Mouse (Mus musculus): ENCODE results near the gene Ppp2r5c. TPM values are rescaled to one million over a fixed set of nuclear protein-coding genes. Genes with fewer than 3 reads are reported as not detected.

Gene Ppp2r5c
- total and polyA plus RNA-seq, 3 experiments, result 72.0 to 100.0 (median 93.9) TPM

DNA sequence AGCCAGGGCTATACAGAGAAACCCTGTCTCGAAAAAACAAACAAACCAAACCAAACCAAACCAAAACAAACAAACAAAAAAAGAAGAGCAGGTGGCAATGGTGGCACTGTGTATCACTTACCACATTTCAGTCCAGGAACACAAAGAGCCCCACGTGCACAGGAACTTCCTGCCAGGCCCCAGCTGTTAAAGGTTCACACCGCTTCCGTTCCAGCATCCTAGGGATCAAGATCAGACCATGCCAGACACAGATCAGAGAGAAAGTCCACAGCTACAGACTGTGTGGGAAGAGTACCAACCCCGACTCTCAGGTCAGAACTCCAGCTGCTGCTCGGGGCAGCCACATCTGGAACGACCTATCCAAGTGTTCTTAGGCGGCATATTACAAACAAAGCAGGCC, 16.8 kb downstream of the Ppp2r5c start:
- TF ChIP-seq POLR2AphosphoS5 (IDR thresholded peaks at IDR 0.05; ENCODE audit: borderline replicate concordance, low read depth, low read length), result no peak
- no peak for TF ChIP-seq ZKSCAN1 (IDR thresholded peaks at IDR 0.05; ENCODE audit: low read depth, low read length)
- no peak for TF ChIP-seq TBP (IDR thresholded peaks at IDR 0.05; ENCODE audit: low read depth, low read length)
- no peak for TF ChIP-seq BHLHE40 (IDR thresholded peaks at IDR 0.05; ENCODE audit: borderline replicate concordance, low read depth, low read length)
- no peak for TF ChIP-seq ZMIZ1 (IDR thresholded peaks at IDR 0.05; ENCODE audit: low read depth, low read length)
- no peak for TF ChIP-seq CTCF (IDR thresholded peaks at IDR 0.05 in 2 of 3, conservative IDR thresholded peaks at IDR 0.05 in 1 of 3; ENCODE audit: control insufficient read depth in 1 of 3, insufficient read depth in 1 of 3, low read depth in 2 of 3, low read length in 3 of 3, poor library complexity in 1 of 3, severe bottlenecking in 1 of 3)
- no peak for TF ChIP-seq MXI1 (IDR thresholded peaks at IDR 0.05; ENCODE audit: low read depth, low read length)
- no peak for TF ChIP-seq USF2 (IDR thresholded peaks at IDR 0.05; ENCODE audit: borderline replicate concordance in 1 of 2, insufficient read depth in 1 of 2, low read depth in 1 of 2, low read length in 2 of 2)
- no peak for TF ChIP-seq SIN3A (IDR thresholded peaks at IDR 0.05; ENCODE audit: low read length)
- TF ChIP-seq SMC3 (IDR thresholded peaks at IDR 0.05; ENCODE audit: low read depth, low read length), result no peak
- TF ChIP-seq JUND (IDR thresholded peaks at IDR 0.05; ENCODE audit: low read depth, low read length), result no peak
- no peaks in the 10 kb centered on the region for H3K27me3 ChIP-seq (ENCODE audit: control insufficient read depth in 1 of 2, insufficient read depth in 2 of 2, low read length in 2 of 2)
- no peak overlapping the region for H3K27ac ChIP-seq (ENCODE audit: control insufficient read depth, low read depth, low read length)
- peaks cover 0 to 6% of the 10 kb centered on the region in 2 experiments; a peak in 2 of 4 replicates for H3K36me3 ChIP-seq (ENCODE audit: control insufficient read depth in 1 of 2, insufficient read depth in 2 of 2, low read length in 2 of 2)
- H3K4me3 ChIP-seq (ENCODE audit: control insufficient read depth in 1 of 2, insufficient read depth in 1 of 2, low read depth in 2 of 2, low read length in 2 of 2), result no peak overlapping the region
- H3K4me1 ChIP-seq (ENCODE audit: control insufficient read depth in 1 of 2, insufficient read depth in 2 of 2, low read length in 2 of 2), result peaks cover 0 to 8% of the 10 kb centered on the region in 2 experiments
- H3K79me2 ChIP-seq (ENCODE audit: control insufficient read depth, insufficient read depth, low read length, poor library complexity), result no peaks in the 10 kb centered on the region
- DNase-seq (ENCODE audit: low read depth, low spot score), result no peak
- H3K9me3 ChIP-seq (replicated peaks; ENCODE audit: insufficient read depth, low read length), result no peaks in the 10 kb centered on the region
- no peak overlapping the region for H3K9ac ChIP-seq (ENCODE audit: control insufficient read depth, low read depth, low read length, poor library complexity, severe bottlenecking)

DNA sequence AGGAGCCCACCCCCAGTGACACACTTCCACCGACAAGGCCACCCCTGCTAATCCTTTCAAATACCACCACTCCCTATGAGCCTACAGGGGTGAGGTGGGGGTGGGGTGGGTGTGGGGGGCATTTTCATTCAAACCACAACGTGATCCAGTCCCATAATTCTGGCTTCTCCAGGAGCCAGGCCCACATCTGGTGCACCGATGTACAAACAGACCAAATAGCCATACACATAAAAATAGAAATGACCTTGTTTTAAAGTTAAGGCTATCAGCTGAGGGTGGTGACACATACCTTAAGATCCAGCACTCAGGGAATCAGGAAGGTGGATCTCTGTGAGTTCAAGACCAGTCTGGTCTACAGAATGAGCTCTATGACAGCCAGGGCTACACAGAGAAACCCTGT, 24.5 kb downstream of the Ppp2r5c start:
- H3K79me2 ChIP-seq (ENCODE audit: control insufficient read depth, insufficient read depth, low read length, poor library complexity), result no peaks in the 10 kb centered on the region
- no peaks in the 10 kb centered on the region; a peak in 1 of 4 replicates for H3K4me1 ChIP-seq (ENCODE audit: control insufficient read depth in 1 of 2, insufficient read depth in 2 of 2, low read length in 2 of 2)
- H3K9ac ChIP-seq (ENCODE audit: control insufficient read depth, low read depth, low read length, poor library complexity, severe bottlenecking), result no peak overlapping the region
- H3K27ac ChIP-seq (ENCODE audit: control insufficient read depth, low read depth, low read length), result no peak overlapping the region
- H3K27me3 ChIP-seq (ENCODE audit: control insufficient read depth in 1 of 2, insufficient read depth in 2 of 2, low read length in 2 of 2), result no peaks in the 10 kb centered on the region
- TF ChIP-seq MAZ (IDR thresholded peaks at IDR 0.05; ENCODE audit: low read depth, low read length) (no peak), RAD21 (IDR thresholded peaks at IDR 0.05; ENCODE audit: low read depth, low read length) (no peak), GATA1 (IDR thresholded peaks at IDR 0.05; ENCODE audit: low read depth, low read length) (no peak), EP300 (IDR thresholded peaks at IDR 0.05; ENCODE audit: low read depth in 1 of 2, low read length in 2 of 2) (no peak), SMC3 (IDR thresholded peaks at IDR 0.05; ENCODE audit: low read depth, low read length) (no peak), BHLHE40 (IDR thresholded peaks at IDR 0.05; ENCODE audit: borderline replicate concordance, low read depth, low read length) (no peak), ZMIZ1 (IDR thresholded peaks at IDR 0.05; ENCODE audit: low read depth, low read length) (no peak), TBP (IDR thresholded peaks at IDR 0.05; ENCODE audit: low read depth, low read length) (no peak), TAL1 (IDR thresholded peaks at IDR 0.05; ENCODE audit: low read length) (no peak), ETS1 (IDR thresholded peaks at IDR 0.05; ENCODE audit: low read depth, low read length) (no peak), CHD1 (IDR thresholded peaks at IDR 0.05; ENCODE audit: low read depth, low read length) (no peak), MYB (IDR thresholded peaks at IDR 0.05; ENCODE audit: low read depth, low read length) (no peak), MXI1 (IDR thresholded peaks at IDR 0.05; ENCODE audit: low read depth, low read length) (no peak), MAX (IDR thresholded peaks at IDR 0.05; ENCODE audit: low read length) (no peak), MEF2A (IDR thresholded peaks at IDR 0.05; ENCODE audit: extremely low read depth, insufficient replicate concordance, low read depth, low read length, poor library complexity, severe bottlenecking) (no peak), CTCF (IDR thresholded peaks at IDR 0.05 in 2 of 3, conservative IDR thresholded peaks at IDR 0.05 in 1 of 3; ENCODE audit: control insufficient read depth in 1 of 3, insufficient read depth in 1 of 3, low read depth in 2 of 3, low read length in 3 of 3, poor library complexity in 1 of 3, severe bottlenecking in 1 of 3) (no peak), ZNF384 (IDR thresholded peaks at IDR 0.05; ENCODE audit: low read depth, low read length) (no peak), KAT2A (conservative IDR thresholded peaks at IDR 0.05; ENCODE audit: low read depth, low read length) (no peak), GABPA (IDR thresholded peaks at IDR 0.05; ENCODE audit: low read depth, low read length) (no peak), USF2 (IDR thresholded peaks at IDR 0.05; ENCODE audit: borderline replicate concordance in 1 of 2, insufficient read depth in 1 of 2, low read depth in 1 of 2, low read length in 2 of 2) (no peak)
- DNase-seq (ENCODE audit: low read depth, low spot score), result no peak
- H3K36me3 ChIP-seq (ENCODE audit: control insufficient read depth in 1 of 2, insufficient read depth in 2 of 2, low read length in 2 of 2), result no peaks in the 10 kb centered on the region; a peak in 1 of 4 replicates
- no peak overlapping the region for H3K4me3 ChIP-seq (ENCODE audit: control insufficient read depth in 1 of 2, insufficient read depth in 1 of 2, low read depth in 2 of 2, low read length in 2 of 2)
- no peaks in the 10 kb centered on the region for H3K9me3 ChIP-seq (replicated peaks; ENCODE audit: insufficient read depth, low read length)

All from MEL (cell line).